Mouse (Mus musculus) liver, postnatal 0 days (tissue): ENCODE measurements at regions not wholly inside any gene's neighbourhood (a gene's known extent, or its start where the extent isn't known, plus 50 kb on each side); places are given as distances from the start of the nearest gene placed in this dataset.

ENCODE experiments used
- CTCF ChIP-seq: sonication (generic); IDR thresholded peaks from 2 replicates; pipeline ENCODE4 v1.5.1; 2016; ENCODE audit warnings: antibody characterized with exemption, low read depth
- EP300 ChIP-seq: IDR thresholded peaks from 2 replicates; pipeline ENCODE4 v1.6.1; 2016; ENCODE audit warnings: antibody characterized with exemption, low read depth, mild to moderate bottlenecking

DNA sequence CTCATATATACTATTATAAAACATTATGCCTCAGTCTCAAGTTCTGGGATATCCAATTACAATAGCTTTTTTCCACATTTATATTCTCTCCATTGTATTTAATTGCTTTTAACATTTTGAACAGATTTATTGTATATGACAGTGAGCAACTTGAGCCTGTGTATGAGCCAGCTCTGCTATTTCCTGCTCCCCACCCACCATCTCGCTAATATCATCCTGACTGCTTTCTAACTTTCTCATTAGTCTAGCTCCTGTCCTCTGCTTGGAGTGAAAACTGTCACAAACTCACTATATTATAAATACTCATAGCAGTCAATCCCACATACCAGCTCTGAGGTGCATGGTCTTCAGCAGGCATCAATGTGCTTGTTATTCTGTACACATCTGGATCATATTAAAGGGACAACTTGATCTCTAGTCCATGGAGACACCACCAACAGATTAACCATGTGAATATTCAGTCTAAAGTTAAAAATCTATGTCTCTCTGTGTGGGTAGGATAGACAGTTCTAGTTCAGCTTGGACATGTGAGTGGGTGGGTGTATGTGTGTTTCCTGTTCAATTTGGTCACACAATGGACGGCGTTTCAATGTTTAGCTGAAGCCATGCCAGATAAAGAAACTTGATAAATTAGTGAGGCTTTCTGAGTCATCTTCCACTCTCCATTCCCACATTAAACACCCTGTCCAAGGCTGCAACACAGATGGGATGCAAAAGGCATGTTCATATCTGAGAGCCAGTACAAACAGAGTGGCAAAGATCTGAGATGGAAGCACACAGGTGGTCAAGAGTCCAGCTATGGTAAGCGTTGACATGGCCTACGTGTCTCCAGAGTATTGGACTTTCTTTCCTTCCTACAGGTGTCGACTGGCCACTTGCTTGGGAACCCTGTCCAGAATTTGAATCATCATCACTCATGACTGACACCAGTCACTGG, 616.1 kb upstream of the Clint1 start:
- no peak for TF ChIP-seq CTCF
- no peak for TF ChIP-seq EP300
